ENCODE assay signal across 38 mouse cellular contexts in genomic region chr1:92585479-92585878, GRCm38 (mm10). TPM values are rescaled to one million over a fixed set of nuclear protein-coding genes. Genes with fewer than 3 reads are reported as not detected.
"Had no signal": no experiment of that assay in that cellular context is flagged by ENCODE, and none has a peak within 500 bp of the region (broad histone marks: within the 10 kb centered on the region; RNA-seq: fewer than 3 reads in every experiment).

Gene Olfr1412, plus strand, starts transcription at chr1:92585779.

- H3K9ac ChIP-seq: embryonic facial prominence, embryonic 12.5 days; embryonic facial prominence, embryonic 13.5 days; forebrain, embryonic 12.5 days; forebrain, embryonic 13.5 days; forebrain, embryonic 15.5 days; forebrain, postnatal 0 days had no signal

- H3K4me2 ChIP-seq: embryonic facial prominence, embryonic 12.5 days; embryonic facial prominence, embryonic 13.5 days; forebrain, embryonic 12.5 days; forebrain, embryonic 13.5 days; forebrain, embryonic 15.5 days had no signal

- H3K27ac ChIP-seq: embryonic facial prominence, embryonic 12.5 days; embryonic facial prominence, embryonic 13.5 days; forebrain, embryonic 10.5 days; forebrain, embryonic 12.5 days; forebrain, embryonic 13.5 days; forebrain, embryonic 15.5 days; gastrocnemius, adult 2 months; heart, adult 2 months had no signal

- H3K27me3 ChIP-seq: embryonic facial prominence, embryonic 12.5 days; embryonic facial prominence, embryonic 13.5 days; forebrain, embryonic 12.5 days; forebrain, embryonic 15.5 days had no signal

- H3K9me3 ChIP-seq: embryonic facial prominence, embryonic 12.5 days; embryonic facial prominence, embryonic 13.5 days; forebrain, embryonic 10.5 days; forebrain, embryonic 12.5 days; forebrain, embryonic 13.5 days; forebrain, embryonic 15.5 days had no signal

- ATAC-seq: forebrain, embryonic 13.5 days; forebrain, embryonic 14.5 days; forebrain, embryonic 15.5 days; forebrain, embryonic 16.5 days; forebrain, postnatal 0 days had no signal

- DNase-seq: cerebellum, adult 18-20 months; cerebellum, adult 2 months; cerebellum, adult 8-10 months; cerebellum, adult 9-10 months; cerebellum, adult 9-11 months; cerebellum, postnatal 14 days; cerebellum, postnatal 25 days; cerebellum, postnatal 36 days; embryo, embryonic 11 days; forebrain, postnatal 0 days; gastrocnemius, adult 2 months; gastrocnemius, postnatal 10 days; gastrocnemius, postnatal 14 days; gastrocnemius, postnatal 25 days; gastrocnemius, postnatal 36 days; heart, adult 11 months; heart, adult 18-20 months; heart, adult 2 months had no signal

- H3K4me1 ChIP-seq: embryonic facial prominence, embryonic 12.5 days; embryonic facial prominence, embryonic 13.5 days; forebrain, embryonic 10.5 days; forebrain, embryonic 12.5 days; forebrain, embryonic 13.5 days; forebrain, embryonic 15.5 days had no signal

- H3K4me3 ChIP-seq: embryonic facial prominence, embryonic 12.5 days; embryonic facial prominence, embryonic 13.5 days; erythroblast, embryonic 14.5 days; forebrain, embryonic 10.5 days; forebrain, embryonic 12.5 days; forebrain, embryonic 13.5 days; forebrain, embryonic 15.5 days; gastrocnemius, adult 2 months; heart, adult 2 months had no signal

- H3K36me3 ChIP-seq: embryonic facial prominence, embryonic 12.5 days; embryonic facial prominence, embryonic 13.5 days; forebrain, embryonic 10.5 days; forebrain, embryonic 12.5 days; forebrain, embryonic 15.5 days had no signal

RNA-seq across cellular contexts. Expression of gene Olfr1412, which starts in this region (rescaled TPM):
- total RNA-seq: common myeloid progenitor, adult 5-6 weeks; forebrain, postnatal 0 days; gastrocnemius, adult 18-20 months; gastrocnemius, adult 2 months; gastrocnemius, adult 8-10 months; gastrocnemius, postnatal 10 days; gastrocnemius, postnatal 14 days; gastrocnemius, postnatal 25 days; gastrocnemius, postnatal 36 days; granulocyte monocyte progenitor cell, adult 5-6 weeks; heart, adult 18-20 months; heart, adult 2 months; heart, adult 8-10 months had no signal
- polyA plus RNA-seq: cerebellum, adult 2 months; cortical plate, adult 2 months; embryonic facial prominence, embryonic 11.5 days; embryonic facial prominence, embryonic 12.5 days; embryonic facial prominence, embryonic 14.5 days; erythroblast, embryonic 14.5 days; forebrain, embryonic 10.5 days; forebrain, embryonic 11.5 days; forebrain, embryonic 12.5 days; forebrain, embryonic 13.5 days; forebrain, embryonic 14.5 days; forebrain, embryonic 15.5 days; forebrain, embryonic 16.5 days; forebrain, postnatal 0 days; frontal cortex, adult 2 months; gonadal fat pad, adult 2 months; heart, adult 2 months had no signal
